In genomic region chr14:22679008-22679704, GRCm38 (mm10) we compare ENCODE assay signal across 10 mouse cellular contexts.
A peak's percentile ranks its signal among the peaks of the same experiment; 100 is the strongest.
DNase-seq lines count a peak whose midpoint lies in the region; ATAC-seq lines count a peak whose summit lies in the region.
"Had no signal": no experiment of that assay in that cellular context is flagged by ENCODE, and none has a peak within 500 bp of the region (broad histone marks: within the 10 kb centered on the region; RNA-seq: fewer than 3 reads in every experiment).

No protein-coding gene starts in this region.

- no peaks in the 10 kb centered on the region for H3K36me3 ChIP-seq in heart, embryonic 11.5 days (ENCODE audit: control insufficient read depth, insufficient read depth, low read length)
- no peaks in the 10 kb centered on the region for H3K36me3 ChIP-seq in midbrain, embryonic 12.5 days

- H3K27me3 ChIP-seq in heart, embryonic 11.5 days (ENCODE audit: control insufficient read depth, insufficient read depth, low read length): no peaks in the 10 kb centered on the region
- peaks cover 5% of the 10 kb centered on the region for H3K27me3 ChIP-seq in midbrain, embryonic 12.5 days

- H3K9ac ChIP-seq in heart, embryonic 11.5 days (ENCODE audit: low read depth, low read length): no peak overlapping the region
- H3K9ac ChIP-seq in midbrain, embryonic 12.5 days (replicated peaks): no peak overlapping the region

- WGBS in heart, embryonic 11.5 days (ENCODE audit: insufficient replicate concordance): 73% methylated on average over 5 of the region's 5 CpGs
- WGBS in midbrain, embryonic 12.5 days: 41% methylated on average over 5 of the region's 5 CpGs

- ATAC-seq in heart, embryonic 11.5 days (replicated peaks; ENCODE audit: insufficient number of reproducible peaks, low FRiP score, low TSS enrichment): no peak
- ATAC-seq in midbrain, embryonic 12.5 days (ENCODE audit: low FRiP score, low read depth): peak; percentile 64

- DNase-seq in heart, adult 11 months: peak; percentile 68
- DNase-seq in retina, postnatal 1 day: peak; percentile 57
- no peak for DNase-seq in retina, embryonic 14.5 days (ENCODE audit: low spot score)
- no peak for DNase-seq in right cerebral cortex, postnatal 10 days (ENCODE audit: low spot score in 2 of 2)
- no peak for DNase-seq in embryo, embryonic 9.5 days (ENCODE audit: extremely low spot score)
- no peak for DNase-seq in liver
- DNase-seq: gastrocnemius, postnatal 10 days had no signal

- no peaks in the 10 kb centered on the region for H3K9me3 ChIP-seq in heart, embryonic 11.5 days (replicated peaks; ENCODE audit: control insufficient read depth, low read length)
- no peaks in the 10 kb centered on the region for H3K9me3 ChIP-seq in midbrain, embryonic 12.5 days

- peaks cover 3% of the 10 kb centered on the region; the same call in 1 of the 2 replicates for H3K4me1 ChIP-seq in heart, embryonic 11.5 days (ENCODE audit: control insufficient read depth, insufficient read depth, low read length)
- peaks cover 22% of the 10 kb centered on the region for H3K4me1 ChIP-seq in midbrain, embryonic 12.5 days

- no peak overlapping the region for H3K4me2 ChIP-seq in heart, embryonic 11.5 days
- H3K4me2 ChIP-seq in midbrain, embryonic 12.5 days (replicated peaks): no peak overlapping the region; the same call in 1 of the 2 replicates

- H3K4me3 ChIP-seq in heart, embryonic 11.5 days (ENCODE audit: low read depth, low read length): no peak overlapping the region
- H3K4me3 ChIP-seq in midbrain, embryonic 12.5 days: no peak overlapping the region
- H3K4me3 ChIP-seq: erythroblast, embryonic 14.5 days had no signal

- no peak overlapping the region for H3K27ac ChIP-seq in heart, embryonic 11.5 days (ENCODE audit: low read depth, low read length)
- H3K27ac ChIP-seq in midbrain, embryonic 12.5 days (replicated peaks): peak overlapping the region; percentile 75

Comparison
In these comparisons a context has a peak if more than half of its experiments do, and no peak if none do; other contexts are left out.
1. DNase-seq: peak in heart, adult 11 months (single experiment) and retina, postnatal 1 day (single experiment); none in retina, embryonic 14.5 days (single experiment), right cerebral cortex, postnatal 10 days (0 of 2), embryo, embryonic 9.5 days (single experiment) and liver (single experiment).